Mouse (Mus musculus) CH12.LX (cell line): ENCODE measurements around the gene Prrx2. TPM values are rescaled to one million over a fixed set of nuclear protein-coding genes. Genes with fewer than 3 reads are reported as not detected.
A peak's percentile ranks its signal among the peaks of the same experiment; 100 is the strongest.

Source experiments
- DNase-seq: peaks from one replicate; pipeline ENCODE4 v3.0.0-alpha.2; 2013; ENCODE audit errors: extremely low read depth
- H3K27ac ChIP-seq: 2 replicates; pipeline ENCODE4 v1.5.1; 2012; ENCODE audit warnings: low read depth, mild to moderate bottlenecking, control low read depth, moderate library complexity; ENCODE audit not compliant: insufficient read depth
- H3K27me3 ChIP-seq: replicated peaks from 2 replicates; pipeline ENCODE3; 2012; ENCODE audit warnings: inconsistent platforms
- H3K36me3 ChIP-seq, 2 experiments: replicated peaks in 1 of 2; 2 replicates each; pipeline versions ENCODE3 to v1.6.1; 2012; ENCODE audit warnings: inconsistent platforms in 1 of 2, low read length in 1 of 2, mild to moderate bottlenecking in 1 of 2, mixed read lengths in 1 of 2, moderate library complexity in 1 of 2; ENCODE audit not compliant: control insufficient read depth in 1 of 2, insufficient read depth in 1 of 2
- H3K4me1 ChIP-seq, 2 experiments: 2 replicates each; pipeline ENCODE4 v1.6.1; 2012; ENCODE audit warnings: inconsistent platforms in 1 of 2, moderate library complexity in 1 of 2; ENCODE audit not compliant: insufficient read depth in 2 of 2, control insufficient read depth in 1 of 2
- H3K4me2 ChIP-seq: 2 replicates; pipeline ENCODE4 v1.6.1; 2012; ENCODE audit warnings: low read depth, mild to moderate bottlenecking, control low read depth; ENCODE audit not compliant: poor library complexity, insufficient read depth, severe bottlenecking
- H3K4me3 ChIP-seq, 3 experiments: fragments of 150-350 bp in 1 of 3; sonication (generic) in 1 of 3; replicated peaks in 1 of 3; 2 replicates each; pipeline versions ENCODE3 to v1.5.1; 2011 to 2012; ENCODE audit warnings: low read depth in 2 of 3, low read length in 2 of 3, mild to moderate bottlenecking in 2 of 3, moderate library complexity in 2 of 3, control low read depth in 1 of 3, improper control_type of control experiment in 1 of 3, inconsistent platforms in 1 of 3, mixed read lengths in 1 of 3; ENCODE audit not compliant: poor library complexity in 1 of 3
- H3K79me2 ChIP-seq: replicated peaks from 2 replicates; pipeline ENCODE4 v1.6.1; 2012; ENCODE audit warnings: mild to moderate bottlenecking, moderate library complexity; ENCODE audit not compliant: control insufficient read depth, poor library complexity, insufficient read depth, severe bottlenecking; ENCODE audit errors: extremely low read depth
- H3K9ac ChIP-seq: 2 replicates; pipeline ENCODE4 v1.6.1; 2012; ENCODE audit warnings: low read depth, mild to moderate bottlenecking, control low read depth, moderate library complexity; ENCODE audit not compliant: insufficient read depth
- H3K9me3 ChIP-seq: replicated peaks from 2 replicates; pipeline ENCODE3; 2012; ENCODE audit warnings: low read length, inconsistent platforms, mixed read lengths
- CTCF ChIP-seq, 2 experiments: IDR thresholded peaks in 1 of 2; conservative IDR thresholded peaks in 1 of 2; 2 replicates each; pipeline ENCODE4 v1.5.1; 2011 to 2012; ENCODE audit warnings: low read depth in 2 of 2, low read length in 2 of 2, improper control_type of control experiment in 1 of 2, inconsistent platforms in 1 of 2, mild to moderate bottlenecking in 1 of 2, moderate library complexity in 1 of 2
- E2F4 ChIP-seq: IDR thresholded peaks from 2 replicates; pipeline ENCODE4 v1.6.1; 2011; ENCODE audit warnings: low read depth, low read length, improper control_type of control experiment; ENCODE audit not compliant: insufficient replicate concordance
- EP300 ChIP-seq: IDR thresholded peaks from 2 replicates; pipeline ENCODE4 v1.6.1; 2011; ENCODE audit warnings: low read length, improper control_type of control experiment
- MAFK ChIP-seq: IDR thresholded peaks from 2 replicates; pipeline ENCODE4 v1.6.1; 2011; ENCODE audit warnings: low read length, improper control_type of control experiment; ENCODE audit not compliant: insufficient replicate concordance
- MAZ ChIP-seq: IDR thresholded peaks from 2 replicates; pipeline ENCODE4 v1.6.1; 2012; ENCODE audit warnings: low read depth, mild to moderate bottlenecking, inconsistent platforms, low read length, improper control_type of control experiment, moderate library complexity
- NELFE ChIP-seq: IDR thresholded peaks from 2 replicates; pipeline ENCODE4 v1.6.1; 2011; ENCODE audit warnings: low read depth, low read length, improper control_type of control experiment
- NRF1 ChIP-seq: IDR thresholded peaks from 2 replicates; pipeline ENCODE4 v1.6.1; 2014; ENCODE audit warnings: low read depth, mild to moderate bottlenecking, inconsistent platforms, low read length, improper control_type of control experiment, moderate library complexity
- PAX5 ChIP-seq: IDR thresholded peaks from 2 replicates; pipeline ENCODE4 v1.6.1; 2012; ENCODE audit warnings: low read length, inconsistent platforms, mixed read lengths
- POLR2AphosphoS2 ChIP-seq: IDR thresholded peaks from 2 replicates; pipeline ENCODE4 v1.6.1; 2011; ENCODE audit warnings: low read depth, low read length, improper control_type of control experiment
- USF1 ChIP-seq: IDR thresholded peaks from 2 replicates; pipeline ENCODE4 v1.6.1; 2014; ENCODE audit warnings: low read depth, mild to moderate bottlenecking, inconsistent platforms, low read length, improper control_type of control experiment
- ZKSCAN1 ChIP-seq: IDR thresholded peaks from 2 replicates; pipeline ENCODE4 v1.6.1; 2012; ENCODE audit warnings: low read depth, inconsistent platforms, low read length, improper control_type of control experiment, borderline replicate concordance
- ZMIZ1 ChIP-seq: IDR thresholded peaks from 2 replicates; pipeline ENCODE4 v1.6.1; 2012; ENCODE audit warnings: low read depth, mild to moderate bottlenecking, inconsistent platforms, low read length, improper control_type of control experiment
- dilution Hi-C: fragments of 300-500 bp; cut with MboI; formaldehyde crosslinking; loops from 2 replicates; pipeline ENCODE4 v1.14.3; 2020; ENCODE audit warnings: low sequenced_read_pairs; ENCODE audit not compliant: extremely low pct_unique_long_range_greater_than_20kb, extremely low pct_ligation_motif_present
- in situ Hi-C: fragments of 300-500 bp; cut with MboI; formaldehyde crosslinking; loops from 3 replicates; pipeline ENCODE4 v1.14.3; 2019; ENCODE audit warnings: low sequenced_read_pairs, low pct_ligation_motif_present, low pct_unique_long_range_greater_than_20kb, mixed read lengths
- polyA plus RNA-seq: library from polyadenylated mRNA; unstranded; fragments of >175 nt; gene quantifications from 2 replicates; pipeline ENCODE4 v1.2.1, GENCODE M21; 2012; ENCODE audit warnings: low read depth; ENCODE audit not compliant: insufficient read length
- total RNA-seq, 2 experiments: library from RNA; depleted of rRNA; stranded (reverse); fragments of 300-350 nt in 1 of 2; fragments of >200 nt in 1 of 2; gene quantifications; 2 replicates each; pipeline ENCODE4 v1.2.3; 2012 to 2014

The Prrx2 gene
- total RNA-seq (2012; rRNA removed): not detected in 2 replicates
- total RNA-seq (2014; rRNA removed): not detected in 2 replicates
- not detected in 2 replicates for polyA plus RNA-seq

DNA sequence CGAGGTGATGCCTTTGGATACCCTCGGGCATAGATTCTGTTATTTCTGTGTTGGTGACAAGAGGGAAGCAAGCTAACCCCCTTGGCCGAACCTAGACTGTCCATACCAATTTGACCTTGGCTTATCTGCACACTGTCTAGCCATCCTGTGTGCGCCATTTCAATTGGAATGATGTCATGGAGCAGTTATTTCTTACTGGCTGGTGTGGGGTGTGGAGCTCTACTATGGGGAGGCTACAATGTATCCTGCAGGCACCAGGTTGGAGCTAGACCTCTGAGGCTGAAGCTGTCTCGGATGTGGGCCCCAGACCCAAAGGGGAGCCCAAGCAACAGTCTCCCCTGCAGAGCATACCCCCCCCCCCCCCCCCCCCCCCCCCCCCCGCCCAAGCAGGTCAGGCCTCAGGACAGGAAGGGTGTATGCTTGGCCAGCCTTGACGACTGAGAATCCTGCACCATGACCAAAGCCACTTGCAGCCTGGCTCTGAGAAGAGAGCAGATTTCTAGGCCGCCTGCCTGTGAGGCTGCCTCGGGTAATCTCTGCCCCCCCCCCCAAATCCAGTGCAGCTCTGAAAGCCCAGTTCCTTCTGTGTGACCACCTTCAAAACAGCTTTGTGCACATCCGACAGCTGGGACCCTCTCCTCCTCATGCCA, at the start of gene Prrx2:
Gene Prrx2 (plus strand): TSS at position 600 of the 650 bp plus-strand sequence.
- TF ChIP-seq NRF1 (no peak), MAZ (no peak), PAX5 (no peak), POLR2AphosphoS2 (no peak), USF1 (no peak), CTCF (conservative IDR thresholded peaks at IDR 0.05 in 1 of 2, IDR thresholded peaks at IDR 0.05 in 1 of 2; ENCODE audit: low read depth in 2 of 2, low read length in 2 of 2) (no peak), E2F4 (no peak), MAFK (no peak)
- H3K4me3 ChIP-seq: no peak within 1 kb of the TSS
- in situ Hi-C loops (no loop called here), dilution Hi-C loops (no loop called here)
- no peak within 1 kb of the TSS for H3K4me2 ChIP-seq
- no peaks in the 10 kb centered on the region for H3K36me3 ChIP-seq
- H3K4me1 ChIP-seq: no peaks in the 10 kb centered on the region
- no peaks in the 10 kb centered on the region for H3K9me3 ChIP-seq
- H3K27me3 ChIP-seq: peaks cover 83% of the 10 kb centered on the region
- no peak within 1 kb of the TSS for H3K27ac ChIP-seq
- no peak for DNase-seq
- H3K79me2 ChIP-seq: no peaks in the 10 kb centered on the region
- H3K9ac ChIP-seq: no peak within 1 kb of the TSS

DNA sequence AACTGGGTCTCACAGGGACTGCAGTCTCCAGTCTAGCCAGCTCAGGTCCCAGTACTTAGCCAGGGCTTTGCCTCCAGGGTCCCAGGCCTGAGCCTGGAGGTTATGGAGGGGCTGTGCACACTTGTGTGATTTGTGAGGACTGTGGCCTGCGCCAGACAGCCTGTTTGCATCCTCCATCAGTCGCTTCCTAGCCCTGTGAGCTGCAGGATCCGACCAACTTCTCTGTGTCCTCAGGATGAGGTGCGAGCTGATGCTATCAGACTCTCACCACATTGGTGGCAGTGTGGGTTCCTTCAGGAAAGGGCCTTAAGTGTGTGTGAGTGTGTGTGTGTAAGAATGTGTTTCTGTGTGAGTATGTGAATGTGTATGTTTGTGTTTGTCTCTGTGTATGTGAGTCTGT, 47.3 kb upstream of the Prrx2 start:
- peaks cover 1% of the 10 kb centered on the region for H3K27me3 ChIP-seq
- in situ Hi-C loops: no loop called here
- no peak overlapping the region for H3K4me2 ChIP-seq
- H3K4me3 ChIP-seq: no peak overlapping the region
- no peaks in the 10 kb centered on the region for H3K9me3 ChIP-seq
- H3K79me2 ChIP-seq: no peaks in the 10 kb centered on the region
- H3K4me1 ChIP-seq: peaks cover 6 to 11% of the 10 kb centered on the region in 2 experiments
- dilution Hi-C loops: no loop called here
- TF ChIP-seq ZKSCAN1 (no peak), USF1 (no peak), NELFE (no peak)
- no peaks in the 10 kb centered on the region for H3K36me3 ChIP-seq
- no peak overlapping the region for H3K9ac ChIP-seq
- DNase-seq: no peak
- H3K27ac ChIP-seq: no peak overlapping the region

DNA sequence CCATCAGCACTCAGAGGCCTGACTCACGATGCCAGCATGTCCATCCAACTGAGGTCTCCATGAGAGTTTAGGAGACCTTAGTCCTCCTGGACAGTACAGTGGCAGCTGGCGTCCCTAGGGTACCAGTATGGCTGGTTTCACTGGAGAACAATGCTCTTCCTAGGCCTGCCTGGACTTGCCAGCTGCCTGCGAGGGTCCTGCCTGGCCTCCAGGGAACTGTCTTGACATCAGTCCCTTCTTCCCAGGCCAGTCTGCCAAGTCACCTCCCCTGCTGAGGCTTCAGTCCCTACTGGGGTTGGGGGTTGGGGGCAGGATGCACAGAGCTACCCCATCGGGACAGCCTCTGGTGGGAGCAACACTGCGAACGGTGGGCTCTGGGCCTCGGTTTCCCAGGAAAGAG, 42.7 kb upstream of the Prrx2 start:
- H3K27ac ChIP-seq: no peak overlapping the region
- no peaks in the 10 kb centered on the region for H3K9me3 ChIP-seq
- no peak overlapping the region for H3K4me3 ChIP-seq
- H3K4me2 ChIP-seq: no peak overlapping the region
- in situ Hi-C loops (loop anchor here (5.0 kb wide), 2 partner anchors 70 to 355 kb away; no protein-coding TSS in a partner anchor), dilution Hi-C loops (no loop called here)
- DNase-seq: no peak
- no peaks in the 10 kb centered on the region for H3K36me3 ChIP-seq
- peaks cover 11% of the 10 kb centered on the region for H3K27me3 ChIP-seq
- peaks cover 11 to 35% of the 10 kb centered on the region in 2 experiments for H3K4me1 ChIP-seq
- TF ChIP-seq EP300: 0 out of 2 replicates have a peak, but pooled peaks have one; percentile 15
- no peak for TF ChIP-seq ZMIZ1
- H3K79me2 ChIP-seq: no peaks in the 10 kb centered on the region
- H3K9ac ChIP-seq: no peak overlapping the region
